Mouse (Mus musculus) left cerebral cortex, postnatal 10 days (tissue): ENCODE data around the gene Rps19bp1. TPM values are rescaled to one million over a fixed set of nuclear protein-coding genes. Genes with fewer than 3 reads are reported as not detected.

ENCODE experiments used
- DNase-seq, 2 experiments: peaks; one replicate each; pipeline ENCODE4 v3.0.0; 2021 to 2022; ENCODE audit warnings: low spot score in 2 of 2, mixed read lengths in 1 of 2; ENCODE audit errors: extremely low spot score in 1 of 2
- intact Hi-C: fragments of 180-260 bp; cut with DNase I; formaldehyde crosslinking; loops from one replicate; pipeline ENCODE4 v1.15.1; 2025
- total RNA-seq, 2 experiments: library from RNA; stranded (reverse); gene quantifications; 2 replicates each; pipeline ENCODE4 v1.2.3; 2021

Gene Rps19bp1
- total RNA-seq, 2 experiments from 2014 or later, result 41.5 to 47.5 TPM

DNA sequence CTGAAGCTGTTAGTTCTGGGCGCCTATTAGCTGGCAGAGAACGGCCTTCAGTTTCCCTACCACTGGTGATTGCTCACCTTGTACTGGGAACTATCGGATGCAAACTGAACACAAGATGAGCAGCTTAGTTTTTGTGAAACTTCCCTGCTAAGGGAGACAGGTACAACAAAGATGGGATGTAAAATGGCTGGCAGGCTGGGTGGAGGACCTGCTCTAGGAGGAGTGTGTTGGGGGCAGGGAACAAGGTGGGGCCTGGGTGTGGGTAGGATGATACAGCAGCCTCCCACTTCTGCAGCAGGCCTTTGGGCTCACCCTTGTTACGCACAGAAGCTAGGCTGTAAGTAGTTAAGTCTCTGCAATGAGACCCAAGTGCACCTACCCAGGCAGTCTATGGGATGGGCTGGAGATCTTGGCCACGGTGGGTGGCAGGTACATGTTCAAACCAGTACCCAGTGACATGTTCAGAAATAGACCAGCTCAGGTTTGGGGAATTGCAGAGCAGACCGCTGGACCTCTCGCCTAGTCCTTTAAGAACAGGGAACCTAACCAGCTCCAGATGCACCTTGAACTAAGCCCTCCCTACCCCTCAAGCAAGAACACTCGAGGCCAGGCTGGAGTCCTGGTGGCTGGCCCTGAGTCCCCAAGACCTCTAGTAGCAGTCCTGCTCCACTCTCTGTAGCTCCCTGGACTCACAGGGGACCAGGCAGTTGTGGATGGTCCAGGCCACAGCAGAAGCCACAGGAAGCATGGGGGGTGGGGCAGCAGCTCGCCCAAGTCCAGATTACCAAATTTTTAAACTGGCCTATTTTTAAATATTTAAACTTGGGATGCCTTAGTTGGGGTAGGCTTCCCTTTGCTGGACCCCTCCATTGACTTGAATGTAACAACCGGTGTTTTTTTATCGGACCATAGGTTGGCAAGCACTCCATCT, 5.6 kb downstream of the Rps19bp1 start:
- DNase-seq, result no peak
- intact Hi-C loops, result no loop called here

DNA sequence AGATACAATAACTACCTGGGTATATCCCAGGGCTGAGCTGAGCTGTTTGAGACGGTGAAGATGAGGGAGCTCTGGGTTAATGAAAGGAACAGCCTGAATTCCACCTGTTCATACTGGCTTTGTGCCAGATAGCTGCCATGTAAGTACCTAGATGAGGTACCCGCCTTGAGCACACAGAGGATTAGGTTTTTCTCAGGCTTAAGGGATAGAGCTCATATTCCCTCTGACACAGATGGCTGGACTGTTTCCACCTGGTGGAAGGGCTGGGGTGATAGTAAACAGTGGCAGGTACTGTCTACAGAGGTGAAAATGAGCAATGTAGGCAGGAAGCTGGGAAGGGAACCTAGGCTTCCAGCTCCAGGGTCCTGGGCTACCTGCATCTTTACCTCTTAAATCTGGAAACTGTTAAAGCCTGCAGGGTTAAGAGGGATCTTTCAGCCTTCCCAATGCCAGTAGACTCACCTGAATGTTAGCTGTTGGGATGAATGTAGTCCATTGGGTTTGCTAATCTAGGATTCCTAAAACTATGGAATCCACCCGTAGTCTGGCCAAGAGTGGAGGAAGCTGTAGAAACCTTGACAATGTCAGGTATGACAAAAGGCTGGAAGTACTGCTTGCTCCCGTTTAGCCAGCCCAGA, 6.4 kb downstream of the Rps19bp1 start:
- intact Hi-C loops, result no loop called here

GRCm38 (mm10) chr15:80256656-80257601, 7.2 kb downstream of the Rps19bp1 start:
- DNase-seq, result no peak
- intact Hi-C loops, result no loop called here

More for the DNA sequence above, 6.4 kb downstream of the Rps19bp1 start:
- no peak for DNase-seq

GRCm38 (mm10) chr15:80256242-80256641, 7.9 kb downstream of the Rps19bp1 start:
- intact Hi-C loops, result no loop called here
- DNase-seq, result no peak

- intact Hi-C loops, result no loop called here
- DNase-seq, result peak in 1 of 2 experiments; percentile 92
These were observed 8.4 kb downstream of the Rps19bp1 start for GRCm38 (mm10) chr15:80255646-80256121.

DNA sequence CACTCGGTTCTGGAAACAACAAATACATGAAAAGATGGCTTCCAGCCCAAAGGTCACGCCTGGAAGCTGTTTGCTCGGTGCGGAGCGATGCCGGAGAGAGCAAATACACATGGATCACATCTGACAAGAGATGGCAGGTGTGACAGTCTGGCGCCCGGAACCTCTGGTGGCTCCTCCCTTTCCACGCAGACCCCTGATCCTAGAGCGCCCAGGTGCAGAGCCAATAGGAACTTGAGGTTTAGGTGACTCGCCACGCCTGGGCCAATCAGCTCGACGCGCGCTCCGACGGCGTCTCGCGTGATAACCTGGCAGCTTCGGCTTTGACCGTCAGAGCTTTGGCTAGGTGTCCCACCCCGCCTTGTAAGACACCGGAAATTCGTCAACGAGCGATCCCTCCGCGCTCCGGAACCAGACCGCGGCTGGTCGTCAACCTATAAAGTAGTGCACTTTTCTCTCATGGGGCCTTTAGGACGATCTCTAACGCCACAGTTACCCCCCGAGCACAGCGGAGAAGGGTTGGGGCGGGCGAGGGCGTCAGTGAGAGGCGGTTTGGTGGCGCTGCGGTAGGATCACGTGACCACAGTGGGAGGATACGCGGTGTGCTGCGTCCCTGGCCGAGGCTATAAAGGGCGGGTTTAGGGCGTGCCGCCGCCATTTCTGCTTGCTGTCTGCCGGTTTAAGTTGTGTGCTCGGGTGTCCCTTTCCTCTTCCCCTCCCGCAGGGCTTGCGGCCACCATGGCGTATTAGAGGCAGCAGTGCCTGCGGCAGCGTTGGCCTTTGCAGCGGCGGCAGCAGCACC, 9.1 kb downstream of the Rps19bp1 start, which contains the start of gene Atf4:
Atf4 (plus strand) TSS at position 338 of the 799 bp plus-strand sequence.
- intact Hi-C loops, result no loop called here
- DNase-seq, result peak; percentile 99

- intact Hi-C loops, result no loop called here
- DNase-seq, result no peak
These were observed 9.9 kb downstream of the Rps19bp1 start for GRCm38 (mm10) chr15:80254207-80254606.

DNA sequence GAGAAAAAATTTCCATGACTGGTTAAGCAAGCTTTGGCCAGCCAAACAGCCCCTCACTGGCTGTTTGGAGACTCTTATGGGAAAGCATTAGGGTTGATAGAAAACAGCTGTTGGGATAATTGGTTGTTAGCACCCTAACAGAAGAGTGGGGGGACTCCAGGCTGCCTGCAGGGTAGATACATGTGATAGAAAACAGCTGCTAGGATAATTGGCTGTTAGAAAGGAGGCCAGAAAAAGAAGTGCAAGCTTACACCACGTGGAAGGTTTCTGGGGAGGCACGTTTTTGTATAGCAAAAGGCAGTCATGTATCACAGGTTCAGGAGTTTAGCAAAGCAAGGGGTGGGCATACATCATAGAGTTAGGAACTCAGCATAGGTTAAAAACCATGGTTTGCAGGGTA, 10.6 kb downstream of the Rps19bp1 start:
- intact Hi-C loops, result no loop called here
- DNase-seq, result no peak

- no peak for DNase-seq
- intact Hi-C loops, result no loop called here
These were observed 13.5 kb downstream of the Rps19bp1 start for GRCm38 (mm10) chr15:80250586-80250985.

DNA sequence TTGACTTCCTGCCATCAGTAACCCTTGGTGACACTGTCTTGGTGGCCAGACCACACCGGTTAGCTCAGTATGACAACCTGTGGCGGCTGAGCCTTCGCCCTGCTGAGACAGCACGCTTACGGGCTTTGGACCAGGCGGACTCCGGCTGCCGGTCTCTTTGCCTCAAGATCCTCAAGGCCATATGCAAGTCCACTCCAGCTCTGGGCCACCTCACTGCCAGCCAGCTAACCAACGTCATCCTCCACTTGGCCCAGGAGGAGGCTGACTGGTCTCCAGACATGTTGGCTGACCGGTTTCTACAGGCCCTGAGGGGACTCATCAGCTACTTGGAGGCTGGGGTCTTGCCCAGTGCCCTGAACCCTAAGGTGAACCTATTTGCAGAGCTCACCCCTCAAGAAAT, 14.4 kb downstream of the Rps19bp1 start:
- intact Hi-C loops, result no loop called here
- no peak for DNase-seq

- DNase-seq, result no peak
- intact Hi-C loops, result no loop called here
These were observed 15.5 kb downstream of the Rps19bp1 start for GRCm38 (mm10) chr15:80248596-80248995.

DNA sequence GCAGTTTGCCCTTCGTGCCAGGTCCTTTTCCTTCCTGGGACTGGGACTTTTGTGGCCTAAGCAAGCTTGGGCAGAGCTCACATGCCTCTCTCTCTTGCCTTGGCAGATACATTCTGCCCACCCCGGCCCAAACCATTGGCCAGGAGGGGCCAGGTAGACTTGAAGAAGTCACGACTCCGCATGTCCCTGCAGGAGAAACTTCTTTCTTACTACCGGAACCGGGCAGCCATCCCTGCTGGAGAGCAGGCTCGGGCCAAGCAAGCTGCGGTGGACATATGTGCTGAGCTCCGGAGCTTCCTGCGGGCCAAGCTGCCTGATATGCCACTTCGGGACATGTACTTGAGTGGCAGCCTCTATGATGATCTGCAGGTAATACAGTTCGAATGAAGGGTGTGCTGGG, 16.0 kb downstream of the Rps19bp1 start:
- intact Hi-C loops, result no loop called here
- DNase-seq, result no peak

DNA sequence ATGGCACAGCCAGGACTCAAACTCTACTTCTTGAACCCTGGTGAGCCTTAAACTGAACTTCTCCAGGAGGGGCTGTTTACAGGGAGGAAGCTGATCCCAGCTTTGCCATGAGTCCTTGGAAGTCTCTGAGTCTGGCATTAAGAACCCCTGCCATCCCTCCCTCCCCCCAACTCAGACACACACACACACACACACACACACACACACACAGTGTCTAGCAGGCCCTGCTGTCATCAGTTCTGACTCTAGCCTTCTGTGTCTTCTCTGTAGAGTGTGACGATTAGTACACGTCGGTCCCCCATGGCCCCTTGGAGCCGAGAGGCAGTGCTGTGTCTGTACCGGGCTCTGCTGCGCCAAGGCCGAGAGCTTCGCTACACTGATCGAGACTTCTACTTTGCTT, 28.6 kb downstream of the Rps19bp1 start, which contains the start of gene AC140267.1:
AC140267.1 (plus strand) TSS at position 301 of the 400 bp plus-strand sequence.
- DNase-seq, result no peak
- intact Hi-C loops, result no loop called here

DNA sequence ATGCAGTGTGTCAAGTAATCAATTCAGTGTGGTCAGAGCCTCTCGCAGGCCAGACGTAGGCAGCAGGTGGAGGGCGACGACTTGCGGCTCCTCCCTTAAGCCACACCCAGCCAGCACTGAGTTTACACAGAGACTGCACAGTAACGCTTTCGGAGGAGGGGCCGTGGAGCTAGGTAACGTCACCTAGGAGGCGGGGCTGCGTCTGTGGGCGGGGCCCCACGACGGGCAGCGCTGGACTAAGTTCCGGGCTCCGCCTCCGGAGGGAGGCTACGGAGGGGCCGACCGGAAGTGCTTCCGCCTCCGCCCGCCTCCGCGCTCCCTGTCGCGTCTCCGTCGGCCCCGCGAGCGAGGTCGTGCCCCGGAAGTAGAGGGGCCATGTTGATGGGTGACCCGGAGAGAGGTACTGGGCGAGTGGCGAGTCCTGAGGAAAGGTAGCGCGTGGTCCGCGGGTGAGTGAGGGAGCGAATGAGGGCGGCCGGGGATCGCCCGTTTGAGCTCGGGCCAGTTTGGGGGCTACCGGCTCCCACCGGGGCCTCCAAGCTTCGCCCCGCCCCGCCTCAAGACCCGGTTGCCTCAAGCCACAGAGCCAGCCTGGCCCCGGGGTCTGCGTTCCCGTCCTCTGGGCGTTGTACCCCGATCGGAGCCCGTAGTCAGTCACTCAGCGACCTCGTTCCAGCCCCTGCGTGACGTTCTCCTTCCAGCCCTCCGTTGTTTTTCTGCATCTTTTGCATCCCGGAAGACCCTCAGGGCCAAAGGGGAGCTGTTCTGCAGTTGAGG, 30.2 kb downstream of the Rps19bp1 start, which contains the start of gene Mief1:
Mief1 (plus strand) TSS at position 286 of the 777 bp plus-strand sequence.
- intact Hi-C loops, result no loop called here
- DNase-seq, result peak; percentile 93 to 99

DNA sequence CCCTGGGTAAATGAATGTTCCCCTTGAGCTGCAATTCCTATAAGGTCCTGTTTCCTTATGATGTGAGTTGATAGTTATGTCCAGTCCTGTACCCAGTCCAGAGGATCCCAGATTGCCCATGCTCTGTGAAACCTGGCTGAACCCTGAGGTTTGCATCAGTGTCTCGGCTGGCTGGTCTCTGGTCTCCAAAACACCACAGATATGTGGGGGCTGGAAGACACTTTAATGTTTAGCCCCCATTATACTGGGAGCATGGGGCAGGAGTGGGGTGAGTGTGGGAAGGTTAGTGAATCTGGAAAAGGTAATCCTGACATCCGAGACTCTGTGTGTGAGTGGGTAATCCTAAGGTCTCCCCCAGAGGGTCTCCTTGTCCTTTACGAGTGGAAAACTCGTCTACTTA, 31.1 kb downstream of the Rps19bp1 start:
- DNase-seq, result no peak
- intact Hi-C loops, result no loop called here

- intact Hi-C loops, result no loop called here
These were observed 31.8 kb downstream of the Rps19bp1 start for GRCm38 (mm10) chr15:80232331-80232730.

More at GRCm38 (mm10) chr15:80232331-80232730, 31.8 kb downstream of the Rps19bp1 start:
- DNase-seq, result no peak
